Mouse (Mus musculus) layer of hippocampus, postnatal 25 days (tissue): ENCODE data around the gene Smad5. TPM values are rescaled to one million over a fixed set of nuclear protein-coding genes. Genes with fewer than 3 reads are reported as not detected.

Source experiments
- total RNA-seq, 2 experiments: library from RNA; stranded (reverse); gene quantifications; 2 replicates each; pipeline ENCODE4 v1.2.3; 2021

Smad5 gene
- total RNA-seq, 2 experiments from 2014 or later: 23.3 to 26.3 TPM

Other genes with a start within 250 kb of the Smad5 start
- not detected for gene Il9, start 220.8 kb upstream of the Smad5 start, total RNA-seq
- gene Fbxl21, start 180.5 kb upstream of the Smad5 start, total RNA-seq: 1 to 10 TPM; 5.4 to 5.6 TPM
- not detected for gene Lect2, start 154.5 kb upstream of the Smad5 start, total RNA-seq
- gene Tgfbi, start 93.5 kb upstream of the Smad5 start, total RNA-seq: 1 to 10 TPM; 3.1 to 3.8 TPM
- gene Gm45623, start 50.8 kb downstream of the Smad5 start, total RNA-seq: 1 to 10 TPM in 1 of 2 experiments, under 1 TPM in 1; 0.92 to 1.6 TPM
- gene Trpc7, start 193.0 kb downstream of the Smad5 start, total RNA-seq: 1 to 10 TPM; 1.9 to 2.4 TPM